In the genomic region with DNA sequence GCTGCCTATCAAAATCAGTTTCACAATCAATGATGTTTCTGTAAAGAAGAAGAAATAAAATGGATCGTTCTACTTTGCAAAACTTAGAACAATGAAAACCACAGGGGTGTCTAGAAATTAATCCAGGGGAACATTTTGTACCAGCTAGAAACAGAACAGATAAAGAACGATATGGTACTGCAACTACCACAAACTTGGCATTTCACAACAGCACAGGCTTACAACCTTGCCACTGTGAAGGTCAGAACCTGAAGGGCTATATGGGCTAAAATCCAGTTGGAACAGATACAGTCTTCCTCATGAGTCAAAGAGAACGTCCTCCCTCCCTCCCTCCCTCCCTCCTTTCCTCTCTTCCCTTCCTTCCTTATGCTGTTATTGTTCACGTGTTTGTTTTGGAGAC, we compare ENCODE assay signal across 16 mouse cellular contexts.
"Had no signal": no experiment of that assay in that cellular context is flagged by ENCODE, and none has a peak within 500 bp of the region (broad histone marks: within the 10 kb centered on the region; RNA-seq: fewer than 3 reads in every experiment).

No protein-coding gene starts in this region.

- ATAC-seq: midbrain, embryonic 15.5 days had no signal

- H3K4me1 ChIP-seq: megakaryocyte, embryonic 14.5 days had no signal

- H3K4me2 ChIP-seq: limb, embryonic 13.5 days; liver, embryonic 11.5 days; lung, embryonic 14.5 days; midbrain, embryonic 11.5 days; midbrain, embryonic 15.5 days; neural tube, embryonic 12.5 days had no signal

- H3K27me3 ChIP-seq: limb, embryonic 13.5 days; midbrain, embryonic 15.5 days; neural tube, embryonic 12.5 days had no signal

- DNase-seq: kidney, postnatal 10 days; kidney, postnatal 4 days; left cerebral cortex, postnatal 4 days; lung, postnatal 14 days; thymus, adult 2 months; thymus, postnatal 36 days had no signal

- H3K4me3 ChIP-seq: layer of hippocampus, adult 2 months; limb, embryonic 13.5 days; megakaryocyte, embryonic 14.5 days; midbrain, embryonic 15.5 days; neural tube, embryonic 12.5 days had no signal

- H3K36me3 ChIP-seq: limb, embryonic 13.5 days; midbrain, embryonic 15.5 days; neural tube, embryonic 12.5 days had no signal

- H3K9me3 ChIP-seq: midbrain, embryonic 15.5 days; neural tube, embryonic 12.5 days had no signal

- H3K27ac ChIP-seq: layer of hippocampus, adult 2 months; limb, embryonic 13.5 days; macrophage; midbrain, embryonic 15.5 days; neural tube, embryonic 12.5 days; stomach, postnatal 0 days had no signal

- H3K9ac ChIP-seq: limb, embryonic 13.5 days; lung, embryonic 14.5 days; midbrain, embryonic 15.5 days; neural tube, embryonic 12.5 days had no signal
